Mouse (Mus musculus) ES-Bruce4 (cell line): ENCODE measurements at regions not wholly inside any gene's neighbourhood (a gene's known extent, or its start where the extent isn't known, plus 50 kb on each side); places are given as distances from the start of the nearest gene placed in this dataset.

Source experiments
- H3K27ac ChIP-seq: 2 replicates; pipeline ENCODE4 v1.5.1; 2012; ENCODE audit warnings: low read length, inconsistent platforms; ENCODE audit not compliant: insufficient read depth
- H3K27me3 ChIP-seq: 2 replicates; pipeline ENCODE4 v1.6.1; 2012; ENCODE audit warnings: mild to moderate bottlenecking, low read length, inconsistent platforms; ENCODE audit not compliant: control insufficient read depth, poor library complexity, insufficient read depth, severe bottlenecking
- H3K36me3 ChIP-seq: 2 replicates; pipeline ENCODE4 v1.6.1; 2012; ENCODE audit warnings: inconsistent platforms, mild to moderate bottlenecking, low read length, moderate library complexity; ENCODE audit not compliant: control insufficient read depth, poor library complexity, insufficient read depth, severe bottlenecking
- H3K4me1 ChIP-seq: one replicate; pipeline ENCODE4 v1.8.1; 2011; ENCODE audit warnings: low read length; ENCODE audit not compliant: control insufficient read depth, insufficient read depth
- H3K4me3 ChIP-seq: 2 replicates; pipeline ENCODE4 v1.5.1; 2011; ENCODE audit warnings: low read depth, mild to moderate bottlenecking, low read length
- H3K9ac ChIP-seq: 2 replicates; pipeline ENCODE4 v1.6.1; 2012; ENCODE audit warnings: low read depth, mild to moderate bottlenecking, inconsistent platforms; ENCODE audit not compliant: poor library complexity, severe bottlenecking
- H3K9me3 ChIP-seq: replicated peaks from 2 replicates; pipeline ENCODE4 v1.6.1; 2012; ENCODE audit warnings: mild to moderate bottlenecking, low read length, inconsistent platforms; ENCODE audit not compliant: control insufficient read depth, poor library complexity, insufficient read depth, severe bottlenecking
- CTCF ChIP-seq: IDR thresholded peaks from one replicate; pipeline ENCODE4 v1.8.1; 2011; ENCODE audit warnings: low read depth, low read length
- EP300 ChIP-seq: IDR thresholded peaks from 2 replicates; pipeline ENCODE4 v1.6.1; 2011; ENCODE audit warnings: low read depth, low read length; ENCODE audit not compliant: insufficient read depth
- POLR2A ChIP-seq: IDR thresholded peaks from one replicate; pipeline ENCODE4 v1.8.1; 2011; ENCODE audit warnings: low read length; ENCODE audit not compliant: insufficient read depth

- no peak overlapping the region for H3K4me3 ChIP-seq
- H3K27ac ChIP-seq: no peak overlapping the region
- no peaks in the 10 kb centered on the region for H3K4me1 ChIP-seq
- no peaks in the 10 kb centered on the region for H3K9me3 ChIP-seq
- TF ChIP-seq EP300: no peak
- no peaks in the 10 kb centered on the region for H3K36me3 ChIP-seq
- H3K27me3 ChIP-seq: no peaks in the 10 kb centered on the region
- no peak overlapping the region for H3K9ac ChIP-seq
Measured at GRCm38 (mm10) chr11:111155023-111155422, 89.1 kb downstream of the Kcnj2 start.

- H3K4me3 ChIP-seq: no peak overlapping the region
- H3K4me1 ChIP-seq: no peaks in the 10 kb centered on the region
- TF ChIP-seq CTCF (no peak), POLR2A (no peak), EP300 (no peak)
- H3K27me3 ChIP-seq: no peaks in the 10 kb centered on the region
- no peak overlapping the region for H3K9ac ChIP-seq
- H3K36me3 ChIP-seq: no peaks in the 10 kb centered on the region
- H3K27ac ChIP-seq: no peak overlapping the region
- H3K9me3 ChIP-seq: no peaks in the 10 kb centered on the region
Measured at GRCm38 (mm10) chr11:111155747-111156146, 89.8 kb downstream of the Kcnj2 start.

- Histone ChIP-seq H3K9me3 (no peaks in the 10 kb centered on the region), H3K4me3 (no peak overlapping the region), H3K36me3 (no peaks in the 10 kb centered on the region), H3K27me3 (no peaks in the 10 kb centered on the region), H3K4me1 (no peaks in the 10 kb centered on the region), H3K27ac (no peak overlapping the region), H3K9ac (no peak overlapping the region)
- TF ChIP-seq EP300: no peak
- TF ChIP-seq CTCF: no peak
- no peak for TF ChIP-seq POLR2A
Measured at GRCm38 (mm10) chr11:111159299-111159698, 93.3 kb downstream of the Kcnj2 start.

GRCm38 (mm10) chr11:111164907-111165306 lies 98.9 kb downstream of the Kcnj2 start:
- TF ChIP-seq CTCF (no peak), EP300 (no peak), POLR2A (no peak)
- Histone ChIP-seq H3K27ac (no peak overlapping the region), H3K9me3 (no peaks in the 10 kb centered on the region), H3K27me3 (no peaks in the 10 kb centered on the region), H3K4me3 (no peak overlapping the region), H3K36me3 (no peaks in the 10 kb centered on the region), H3K4me1 (no peaks in the 10 kb centered on the region), H3K9ac (no peak overlapping the region)

- no peaks in the 10 kb centered on the region for H3K4me1 ChIP-seq
- H3K4me3 ChIP-seq: no peak overlapping the region
- TF ChIP-seq EP300 (no peak), POLR2A (no peak)
- H3K9ac ChIP-seq: no peak overlapping the region
- H3K27me3 ChIP-seq: no peaks in the 10 kb centered on the region
- H3K9me3 ChIP-seq: no peaks in the 10 kb centered on the region
- no peaks in the 10 kb centered on the region for H3K36me3 ChIP-seq
- no peak overlapping the region for H3K27ac ChIP-seq
Measured at GRCm38 (mm10) chr11:111170174-111170800, 104.3 kb downstream of the Kcnj2 start.

GRCm38 (mm10) chr11:111173525-111173924 lies 107.6 kb downstream of the Kcnj2 start:
- H3K9me3 ChIP-seq: no peaks in the 10 kb centered on the region
- no peaks in the 10 kb centered on the region for H3K36me3 ChIP-seq
- TF ChIP-seq POLR2A (no peak), CTCF (no peak), EP300 (no peak)
- H3K27ac ChIP-seq: no peak overlapping the region
- H3K9ac ChIP-seq: no peak overlapping the region
- H3K27me3 ChIP-seq: no peaks in the 10 kb centered on the region
- no peaks in the 10 kb centered on the region for H3K4me1 ChIP-seq
- H3K4me3 ChIP-seq: no peak overlapping the region
